Mouse (Mus musculus) hindbrain, postnatal 0 days (tissue): Measurements from ENCODE around the gene Ccdc69. TPM values are rescaled to one million over a fixed set of nuclear protein-coding genes. Genes with fewer than 3 reads are reported as not detected.

Experiments
- ATAC-seq: fragments of 200-750 bp; cut with Nextera tagmentation; 2 replicates; pipeline ENCODE4 v1.8.0; 2017; ENCODE audit warnings: mild to moderate bottlenecking, moderate TSS enrichment, moderate library complexity
- DNase-seq: peaks from one replicate; pipeline ENCODE4 v3.0.0-alpha.2; 2015; ENCODE audit warnings: low spot score
- H3K27ac ChIP-seq: fragments of 300-500 bp; sonication (generic); 2 replicates; pipeline ENCODE4 v1.5.1; 2014; ENCODE audit warnings: mild to moderate bottlenecking
- H3K27me3 ChIP-seq: fragments of 300-500 bp; sonication (generic); 2 replicates; pipeline ENCODE4 v1.6.1; 2014; ENCODE audit warnings: low read length, mixed read lengths; ENCODE audit not compliant: insufficient read depth
- H3K36me3 ChIP-seq: fragments of 300-500 bp; sonication (generic); 2 replicates; pipeline ENCODE4 v1.6.1; 2014; ENCODE audit warnings: low read length, mixed read lengths; ENCODE audit not compliant: insufficient read depth
- H3K4me1 ChIP-seq: fragments of 300-500 bp; sonication (generic); 2 replicates; pipeline ENCODE4 v1.6.1; 2014; ENCODE audit warnings: antibody characterized with exemption, low read length, mixed read lengths; ENCODE audit not compliant: insufficient read depth
- H3K4me2 ChIP-seq: fragments of 300-500 bp; sonication (generic); 2 replicates; pipeline ENCODE4 v1.6.1; 2014; ENCODE audit warnings: low read depth, mild to moderate bottlenecking, low read length, moderate library complexity, mixed read lengths
- H3K4me3 ChIP-seq: fragments of 300-500 bp; sonication (generic); 2 replicates; pipeline ENCODE4 v1.5.1; 2014; ENCODE audit warnings: low read length
- H3K9ac ChIP-seq: fragments of 300-500 bp; sonication (generic); replicated peaks from 2 replicates; pipeline ENCODE4 v1.6.1; 2014; ENCODE audit warnings: mild to moderate bottlenecking, low read length, moderate library complexity, mixed read lengths
- H3K9me3 ChIP-seq: fragments of 300-500 bp; sonication (generic); 2 replicates; pipeline ENCODE4 v1.6.1; 2016; ENCODE audit warnings: low read length, mixed read lengths
- CTCF ChIP-seq: IDR thresholded peaks from 2 replicates; pipeline ENCODE4 v1.5.1; 2016; ENCODE audit warnings: antibody characterized with exemption, control low read depth, low read depth
- WGBS: fragments of 180-500 bp; shearing (Covaris S2); extraction: QIAGEN DNeasy Blood & Tissue Kit; methylation state at CpG from one replicate; pipeline ENCODE4 v1.1.7; 2014; 5-methylcytosine and 5-hydroxymethylcytosine counted together
- polyA plus RNA-seq: library from polyadenylated mRNA; unstranded; fragments of >200 nt; fragmentation: Nextera tagmentation; extraction: Ambion mirVana; gene quantifications from 2 replicates; pipeline ENCODE4 v1.2.1, GENCODE M21; 2015
- total RNA-seq: library from RNA; depleted of rRNA; stranded (reverse); fragments of >200 nt; gene quantifications from 2 replicates; pipeline ENCODE4 v1.2.3, GENCODE M21; 2014

The Ccdc69 gene
- total and polyA plus RNA-seq, 2 experiments from 2014 or later, result 0.56 TPM; not detected in 1

DNA sequence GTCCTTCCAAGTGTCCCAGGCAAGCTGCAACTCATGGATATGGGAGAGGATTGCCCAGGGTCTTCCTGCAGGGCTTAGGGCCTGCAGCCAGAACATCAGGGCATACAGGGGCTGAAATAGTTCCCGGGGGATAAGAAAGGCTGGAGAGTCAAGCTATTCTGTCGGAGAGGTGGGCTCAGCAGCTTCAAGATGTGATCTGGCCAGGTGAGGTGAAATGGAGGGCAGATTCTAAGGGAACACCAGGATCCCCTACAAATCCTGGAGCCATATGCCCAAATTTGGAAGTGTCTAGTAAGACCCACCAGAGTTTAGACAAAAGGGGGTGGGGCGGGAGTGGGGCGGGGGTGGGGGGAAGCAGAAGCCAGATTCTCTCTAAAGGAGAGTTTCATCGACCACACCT lies 45.6 kb downstream of the Ccdc69 start:
- Histone ChIP-seq H3K9me3 (no peaks in the 10 kb centered on the region), H3K4me1 (peaks cover 14% of the 10 kb centered on the region), H3K4me3 (peak overlapping the region; percentile 58), H3K9ac (peak overlapping the region; percentile 9; the same call in 1 of the 2 replicates), H3K4me2 (peak overlapping the region; percentile 98), H3K36me3 (no peaks in the 10 kb centered on the region), H3K27ac (peak overlapping the region; percentile 49; the same call in 1 of the 2 replicates), H3K27me3 (no peaks in the 10 kb centered on the region)
- DNase-seq, result no peak
- WGBS, result 27% methylated on average over 5 of the region's 5 CpGs
- ATAC-seq, result no peak
- TF ChIP-seq CTCF, result no peak

DNA sequence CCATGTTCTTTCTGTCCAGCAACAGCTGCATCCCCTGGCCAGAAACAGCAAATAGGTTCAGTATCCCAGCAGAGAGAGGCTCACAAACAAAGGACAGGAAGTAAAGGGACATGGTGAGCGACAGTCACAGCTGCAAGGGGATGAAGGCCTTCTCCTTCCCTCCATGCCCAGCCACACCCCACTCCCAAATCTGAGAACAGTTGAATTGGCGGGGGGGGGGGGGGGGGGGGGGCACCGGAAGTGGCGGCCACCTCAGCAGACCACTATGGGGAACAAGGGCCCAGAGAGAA lies 46.0 kb downstream of the Ccdc69 start:
- no peak for ATAC-seq

DNA sequence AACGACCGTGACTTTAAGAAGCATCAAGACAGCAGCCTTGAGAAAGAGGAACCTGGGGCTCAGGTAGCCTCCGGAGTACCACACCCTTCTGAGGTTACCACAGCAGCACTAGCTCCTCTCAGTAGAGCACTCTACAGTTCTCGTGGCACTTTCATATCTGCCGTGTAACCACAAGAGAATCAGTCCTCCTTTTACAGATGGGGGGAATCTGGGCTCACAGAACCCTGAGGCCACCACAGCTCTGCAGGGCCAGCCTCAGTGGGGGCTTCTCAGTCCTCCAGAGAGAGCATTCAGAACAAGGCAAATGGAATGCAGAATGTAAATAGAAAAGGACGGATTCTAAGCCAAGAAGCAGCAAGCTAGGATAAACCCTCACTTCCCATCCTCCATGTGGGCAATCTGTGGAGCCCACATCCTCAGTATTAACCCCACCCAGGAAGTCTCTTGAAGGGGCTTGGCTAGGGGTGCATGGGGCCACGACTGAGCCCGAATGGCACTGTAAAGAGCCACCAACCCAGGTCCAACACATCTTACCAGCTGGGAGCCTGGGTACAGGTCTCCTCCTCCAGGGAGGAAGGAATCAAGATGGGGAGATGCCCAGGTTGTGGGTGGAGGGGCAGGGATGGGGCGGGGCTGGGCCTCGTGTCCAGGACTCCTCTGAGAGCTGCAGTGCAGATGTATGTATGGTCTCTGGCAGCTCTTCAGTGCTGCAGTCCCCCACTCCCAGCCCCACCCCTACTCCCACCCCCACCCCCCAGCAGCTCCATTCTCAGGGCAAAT lies 46.5 kb downstream of the Ccdc69 start:
- no peak for DNase-seq
- Histone ChIP-seq H3K27ac (peak overlapping the region; percentile 49; the same call in 1 of the 2 replicates), H3K9me3 (no peaks in the 10 kb centered on the region), H3K36me3 (no peaks in the 10 kb centered on the region), H3K27me3 (no peaks in the 10 kb centered on the region), H3K4me3 (peak overlapping the region; percentile 58), H3K4me1 (peaks cover 14% of the 10 kb centered on the region), H3K9ac (peak overlapping the region; percentile 15; the same call in 1 of the 2 replicates), H3K4me2 (peak overlapping the region; percentile 98)
- ATAC-seq, result 0 out of 2 replicates have a peak, but pooled peaks have one; percentile 47
- WGBS, result 40% methylated on average over 10 of the region's 10 CpGs
- TF ChIP-seq CTCF, result no peak

More for the DNA sequence above, 46.0 kb downstream of the Ccdc69 start:
- Histone ChIP-seq H3K27ac (peak overlapping the region; percentile 49; the same call in 1 of the 2 replicates), H3K27me3 (no peaks in the 10 kb centered on the region), H3K4me2 (peak overlapping the region; percentile 98), H3K36me3 (no peaks in the 10 kb centered on the region), H3K9me3 (no peaks in the 10 kb centered on the region), H3K9ac (peak overlapping the region; percentile 9; the same call in 1 of the 2 replicates), H3K4me3 (peak overlapping the region; percentile 58), H3K4me1 (peaks cover 14% of the 10 kb centered on the region)
- 17% methylated on average over 1 of the region's 4 CpGs for WGBS
- DNase-seq, result no peak
- TF ChIP-seq CTCF, result no peak

- Histone ChIP-seq H3K9me3 (no peaks in the 10 kb centered on the region), H3K4me2 (no peak overlapping the region), H3K27me3 (no peaks in the 10 kb centered on the region), H3K4me1 (peaks cover 25% of the 10 kb centered on the region), H3K27ac (no peak overlapping the region), H3K9ac (no peak overlapping the region), H3K4me3 (no peak overlapping the region), H3K36me3 (no peaks in the 10 kb centered on the region)
- no peak for ATAC-seq
- DNase-seq, result no peak
- no peak for TF ChIP-seq CTCF
- 55% methylated on average over 2 of the region's 2 CpGs for WGBS
These were observed 49.4 kb downstream of the Ccdc69 start for GRCm38 (mm10) chr11:55028509-55028908.

DNA sequence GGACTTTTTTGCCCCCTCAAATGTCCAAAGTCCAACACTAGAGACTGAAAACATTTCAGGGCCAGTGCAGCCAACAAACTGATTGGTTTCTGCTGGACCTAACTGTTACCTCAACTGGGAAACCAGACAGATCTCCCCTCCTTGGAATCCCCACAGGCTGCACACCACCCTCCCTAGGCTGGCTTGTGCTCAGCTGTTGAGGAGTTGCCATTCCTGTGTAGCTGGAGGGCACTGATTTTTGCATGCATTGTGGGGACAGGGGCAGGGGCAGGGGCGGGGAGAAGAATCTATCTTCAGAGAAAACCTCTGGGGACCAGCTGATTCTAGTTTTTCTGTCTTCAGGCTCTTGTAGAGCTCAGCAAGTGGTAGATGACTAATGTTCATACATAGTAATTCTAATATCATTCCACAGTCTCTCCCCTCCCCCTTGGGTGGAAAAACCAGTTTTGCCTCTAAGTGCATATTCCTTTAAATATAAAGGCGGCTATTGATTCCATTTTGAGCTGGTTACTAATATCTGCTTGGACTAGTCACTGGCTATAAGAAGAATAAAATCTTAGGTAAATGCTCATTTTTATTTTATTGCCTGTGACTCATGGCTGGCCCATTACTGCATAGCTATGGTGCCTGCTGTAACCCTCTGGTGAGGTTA lies 50.6 kb downstream of the Ccdc69 start:
- H3K9me3 ChIP-seq, result no peaks in the 10 kb centered on the region
- no peak overlapping the region for H3K4me3 ChIP-seq
- ATAC-seq, result no peak
- no peaks in the 10 kb centered on the region for H3K27me3 ChIP-seq
- peaks cover 36% of the 10 kb centered on the region for H3K4me1 ChIP-seq
- WGBS, result 72% methylated on average over 2 of the region's 2 CpGs
- no peak for TF ChIP-seq CTCF
- no peaks in the 10 kb centered on the region for H3K36me3 ChIP-seq
- H3K27ac ChIP-seq, result no peak overlapping the region
- no peak overlapping the region for H3K4me2 ChIP-seq
- no peak for DNase-seq
- no peak overlapping the region for H3K9ac ChIP-seq

- H3K27ac ChIP-seq, result no peak overlapping the region
- H3K27me3 ChIP-seq, result no peaks in the 10 kb centered on the region
- ATAC-seq (no peak), DNase-seq (peak; percentile 58)
- TF ChIP-seq CTCF, result no peak
- no peaks in the 10 kb centered on the region for H3K36me3 ChIP-seq
- no peak overlapping the region for H3K4me2 ChIP-seq
- H3K9ac ChIP-seq, result no peak overlapping the region
- peaks cover 31% of the 10 kb centered on the region for H3K4me1 ChIP-seq
- no peak overlapping the region for H3K4me3 ChIP-seq
- H3K9me3 ChIP-seq, result no peaks in the 10 kb centered on the region
- WGBS, result 56% methylated on average over 4 of the region's 4 CpGs
These were observed 52.0 kb downstream of the Ccdc69 start for GRCm38 (mm10) chr11:55025896-55026295.
